Mouse (Mus musculus): ENCODE data around the gene B4galnt1. TPM values are rescaled to one million over a fixed set of nuclear protein-coding genes. Genes with fewer than 3 reads are reported as not detected.

The B4galnt1 gene
- polyA plus RNA-seq, 1 experiment: 284 TPM

- no peak for DNase-seq (ENCODE audit: low read depth in 1 of 2, low spot score in 2 of 2)
- 90% methylated on average over 8 of the region's 8 CpGs for WGBS
- no peaks in the 10 kb centered on the region for H3K27me3 ChIP-seq (ENCODE audit: control insufficient read depth, insufficient read depth, low read length)
- TF ChIP-seq CTCF (IDR thresholded peaks at IDR 0.05; ENCODE audit: extremely low read depth, insufficient read depth, insufficient read length, insufficient replicate concordance): no peak
- TF ChIP-seq POLR2A (IDR thresholded peaks at IDR 0.05; ENCODE audit: low read depth, low read length): no peak
- H3K4me1 ChIP-seq (ENCODE audit: control insufficient read depth, insufficient read depth, insufficient read length): peaks cover 7% of the 10 kb centered on the region; the same call in 1 of the 2 replicates
- no peak overlapping the region for H3K27ac ChIP-seq (ENCODE audit: insufficient read depth, low read length)
- H3K4me3 ChIP-seq (ENCODE audit: extremely low read depth, insufficient read depth, insufficient read length): no peak overlapping the region
- H3K36me3 ChIP-seq (ENCODE audit: control insufficient read depth, insufficient read depth, low read length): no peaks in the 10 kb centered on the region; the same call in 1 of the 2 replicates
Measured at GRCm38 (mm10) chr10:127213272-127213671, 48.2 kb downstream of the B4galnt1 start.

GRCm38 (mm10) chr10:127213704-127214421 lies 48.8 kb downstream of the B4galnt1 start:
- 92% methylated on average over 13 of the region's 13 CpGs for WGBS
- peaks cover 7% of the 10 kb centered on the region; the same call in 1 of the 2 replicates for H3K4me1 ChIP-seq (ENCODE audit: control insufficient read depth, insufficient read depth, insufficient read length)
- no peak overlapping the region for H3K27ac ChIP-seq (ENCODE audit: insufficient read depth, low read length)
- TF ChIP-seq POLR2A (IDR thresholded peaks at IDR 0.05; ENCODE audit: low read depth, low read length): no peak
- no peak for TF ChIP-seq CTCF (IDR thresholded peaks at IDR 0.05; ENCODE audit: extremely low read depth, insufficient read depth, insufficient read length, insufficient replicate concordance)
- H3K36me3 ChIP-seq (ENCODE audit: control insufficient read depth, insufficient read depth, low read length): no peaks in the 10 kb centered on the region
- H3K27me3 ChIP-seq (ENCODE audit: control insufficient read depth, insufficient read depth, low read length): no peaks in the 10 kb centered on the region
- H3K4me3 ChIP-seq (ENCODE audit: extremely low read depth, insufficient read depth, insufficient read length): no peak overlapping the region
- DNase-seq (ENCODE audit: low read depth in 1 of 2, low spot score in 2 of 2): no peak

- no peaks in the 10 kb centered on the region for H3K27me3 ChIP-seq (ENCODE audit: control insufficient read depth, insufficient read depth, low read length)
- no peak for DNase-seq (ENCODE audit: low read depth in 1 of 2, low spot score in 2 of 2)
- no peak overlapping the region for H3K27ac ChIP-seq (ENCODE audit: insufficient read depth, low read length)
- H3K4me3 ChIP-seq (ENCODE audit: extremely low read depth, insufficient read depth, insufficient read length): no peak overlapping the region
- 21% methylated on average over 1 of the region's 1 CpGs for WGBS
- H3K4me1 ChIP-seq (ENCODE audit: control insufficient read depth, insufficient read depth, insufficient read length): peaks cover 7% of the 10 kb centered on the region; the same call in 1 of the 2 replicates
- H3K36me3 ChIP-seq (ENCODE audit: control insufficient read depth, insufficient read depth, low read length): no peaks in the 10 kb centered on the region
- TF ChIP-seq POLR2A (IDR thresholded peaks at IDR 0.05; ENCODE audit: low read depth, low read length) (no peak), CTCF (IDR thresholded peaks at IDR 0.05; ENCODE audit: extremely low read depth, insufficient read depth, insufficient read length, insufficient replicate concordance) (no peak)
Measured at GRCm38 (mm10) chr10:127214422-127214803, 49.4 kb downstream of the B4galnt1 start.

- DNase-seq (ENCODE audit: low read depth in 1 of 2, low spot score in 2 of 2): no peak
- H3K27me3 ChIP-seq (ENCODE audit: control insufficient read depth, insufficient read depth, low read length): no peaks in the 10 kb centered on the region
- TF ChIP-seq CTCF (IDR thresholded peaks at IDR 0.05; ENCODE audit: extremely low read depth, insufficient read depth, insufficient read length, insufficient replicate concordance) (no peak), POLR2A (IDR thresholded peaks at IDR 0.05; ENCODE audit: low read depth, low read length) (no peak)
- no peak overlapping the region for H3K27ac ChIP-seq (ENCODE audit: insufficient read depth, low read length)
- no peaks in the 10 kb centered on the region for H3K4me1 ChIP-seq (ENCODE audit: control insufficient read depth, insufficient read depth, insufficient read length)
- 94% methylated on average over 11 of the region's 11 CpGs for WGBS
- no peak overlapping the region for H3K4me3 ChIP-seq (ENCODE audit: extremely low read depth, insufficient read depth, insufficient read length)
- H3K36me3 ChIP-seq (ENCODE audit: control insufficient read depth, insufficient read depth, low read length): no peaks in the 10 kb centered on the region
Measured at GRCm38 (mm10) chr10:127216456-127216855, 51.4 kb downstream of the B4galnt1 start.

- no peaks in the 10 kb centered on the region for H3K4me1 ChIP-seq (ENCODE audit: control insufficient read depth, insufficient read depth, insufficient read length)
- no peak for DNase-seq (ENCODE audit: low read depth in 1 of 2, low spot score in 2 of 2)
- no peak overlapping the region for H3K27ac ChIP-seq (ENCODE audit: insufficient read depth, low read length)
- no peaks in the 10 kb centered on the region for H3K27me3 ChIP-seq (ENCODE audit: control insufficient read depth, insufficient read depth, low read length)
- no peak for TF ChIP-seq POLR2A (IDR thresholded peaks at IDR 0.05; ENCODE audit: low read depth, low read length)
- no peak for TF ChIP-seq CTCF (IDR thresholded peaks at IDR 0.05; ENCODE audit: extremely low read depth, insufficient read depth, insufficient read length, insufficient replicate concordance)
- no peak overlapping the region for H3K4me3 ChIP-seq (ENCODE audit: extremely low read depth, insufficient read depth, insufficient read length)
- H3K36me3 ChIP-seq (ENCODE audit: control insufficient read depth, insufficient read depth, low read length): no peaks in the 10 kb centered on the region
Measured at GRCm38 (mm10) chr10:127217177-127217576, 52.2 kb downstream of the B4galnt1 start.

GRCm38 (mm10) chr10:127218339-127218738 lies 53.3 kb downstream of the B4galnt1 start:
- no peak for TF ChIP-seq CTCF (IDR thresholded peaks at IDR 0.05; ENCODE audit: extremely low read depth, insufficient read depth, insufficient read length, insufficient replicate concordance)
- TF ChIP-seq POLR2A (IDR thresholded peaks at IDR 0.05; ENCODE audit: low read depth, low read length): no peak
- Histone ChIP-seq H3K36me3 (ENCODE audit: control insufficient read depth, insufficient read depth, low read length) (no peaks in the 10 kb centered on the region), H3K4me1 (ENCODE audit: control insufficient read depth, insufficient read depth, insufficient read length) (no peaks in the 10 kb centered on the region), H3K27ac (ENCODE audit: insufficient read depth, low read length) (no peak overlapping the region), H3K27me3 (ENCODE audit: control insufficient read depth, insufficient read depth, low read length) (no peaks in the 10 kb centered on the region), H3K4me3 (ENCODE audit: extremely low read depth, insufficient read depth, insufficient read length) (no peak overlapping the region)
- no peak for DNase-seq (ENCODE audit: low read depth in 1 of 2, low spot score in 2 of 2)
- WGBS: 87% methylated on average over 2 of the region's 2 CpGs

Other genes with a start within 250 kb of the B4galnt1 start
- 61.4 and 67.3 TPM in 2 replicates for gene Ctdsp2, start 186.5 kb upstream of the B4galnt1 start, polyA plus RNA-seq (2012; rRNA removed)
- 0.06 and 0.09 TPM in 2 replicates for gene Avil, start 164.5 kb upstream of the B4galnt1 start, polyA plus RNA-seq (2012; rRNA removed)
- 17.1 and 26.3 TPM in 2 replicates for gene Tsfm, start 134.4 kb upstream of the B4galnt1 start, polyA plus RNA-seq (2012; rRNA removed)
- 14.6 and 14.9 TPM in 2 replicates for gene Mettl1, start 123.8 kb upstream of the B4galnt1 start, polyA plus RNA-seq (2012; rRNA removed)
- gene Eef1akmt3, start 123.7 kb upstream of the B4galnt1 start, polyA plus RNA-seq (2012; rRNA removed): 0.35 and 0.42 TPM in 2 replicates
- gene Cyp27b1, start 117.0 kb upstream of the B4galnt1 start, polyA plus RNA-seq (2012; rRNA removed): 0.20 and 0.26 TPM in 2 replicates
- 3.1 and 4.1 TPM in 2 replicates for gene March9, start 105.0 kb upstream of the B4galnt1 start, polyA plus RNA-seq (2012; rRNA removed)
- 106 and 140 TPM in 2 replicates for gene Cdk4, start 101.7 kb upstream of the B4galnt1 start, polyA plus RNA-seq (2012; rRNA removed)
- 29.9 and 32.4 TPM in 2 replicates for gene Tspan31, start 95.0 kb upstream of the B4galnt1 start, polyA plus RNA-seq (2012; rRNA removed)
- 45.6 and 60.9 TPM in 2 replicates for gene Agap2, start 89.9 kb upstream of the B4galnt1 start, polyA plus RNA-seq (2012; rRNA removed)
- gene Os9, start 44.1 kb upstream of the B4galnt1 start, polyA plus RNA-seq (2012; rRNA removed): 48.7 and 57.4 TPM in 2 replicates
- gene Slc26a10, start 15.4 kb downstream of the B4galnt1 start, polyA plus RNA-seq (2012; rRNA removed): 0.94 and 1.1 TPM in 2 replicates
- gene Arhgef25, start 24.9 kb downstream of the B4galnt1 start, polyA plus RNA-seq (2012; rRNA removed): 8.5 and 9.2 TPM in 2 replicates
- 67.9 and 83.7 TPM in 2 replicates for gene Dtx3, start 30.5 kb downstream of the B4galnt1 start, polyA plus RNA-seq (2012; rRNA removed)
- 22.2 and 24.3 TPM in 2 replicates for gene Pip4k2c, start 46.4 kb downstream of the B4galnt1 start, polyA plus RNA-seq (2012; rRNA removed)
- 0.41 and 0.72 TPM in 2 replicates for gene Kif5a, start 98.1 kb downstream of the B4galnt1 start, polyA plus RNA-seq (2012; rRNA removed)
- gene Dctn2, start 101.1 kb downstream of the B4galnt1 start, polyA plus RNA-seq (2012; rRNA removed): 94.8 and 101 TPM in 2 replicates
- gene Mbd6, start 123.8 kb downstream of the B4galnt1 start, polyA plus RNA-seq (2012; rRNA removed): 55.8 and 68.0 TPM in 2 replicates
- gene Mars, start 146.6 kb downstream of the B4galnt1 start, polyA plus RNA-seq (2012; rRNA removed): 33.2 and 40.2 TPM in 2 replicates
- gene Arhgap9, start 156.7 kb downstream of the B4galnt1 start, polyA plus RNA-seq (2012; rRNA removed): 72.7 and 87.2 TPM in 2 replicates
- 0.42 and 0.74 TPM in 2 replicates for gene Gli1, start 176.7 kb downstream of the B4galnt1 start, polyA plus RNA-seq (2012; rRNA removed)
- not detected in 2 replicates for gene Inhbe, start 189.2 kb downstream of the B4galnt1 start, polyA plus RNA-seq (2012; rRNA removed)
- gene Inhbc, start 205.2 kb downstream of the B4galnt1 start, polyA plus RNA-seq (2012; rRNA removed): not detected in 2 replicates
- gene R3hdm2, start 215.1 kb downstream of the B4galnt1 start, polyA plus RNA-seq (2012; rRNA removed): 67.2 and 67.6 TPM in 2 replicates

Data from spleen, adult 2 months (tissue).